Mouse (Mus musculus) brown adipose tissue, adult 24 weeks (tissue): ENCODE measurements around the gene Tiprl. TPM values are rescaled to one million over a fixed set of nuclear protein-coding genes. Genes with fewer than 3 reads are reported as not detected.

Experiments used
- H3K27ac ChIP-seq: fragments of 200-500 bp; replicated peaks from 2 replicates; pipeline ENCODE4 v1.5.1; 2012; ENCODE audit warnings: low read depth, mild to moderate bottlenecking, low read length
- H3K4me1 ChIP-seq: fragments of 200-500 bp; 2 replicates; pipeline ENCODE4 v1.6.1; 2012; ENCODE audit warnings: low read length, mixed read lengths; ENCODE audit not compliant: control insufficient read depth, insufficient read depth, insufficient read length
- H3K4me3 ChIP-seq: fragments of 200-500 bp; 2 replicates; pipeline ENCODE4 v1.5.1; 2012; ENCODE audit warnings: low read depth, mild to moderate bottlenecking, low read length, moderate library complexity; ENCODE audit not compliant: insufficient read depth
- polyA plus RNA-seq: library from polyadenylated mRNA; stranded (reverse); fragments of >200 nt; gene quantifications from 2 replicates; pipeline ENCODE4 v1.2.4, GENCODE M21; 2012; ENCODE audit not compliant: missing spikeins, insufficient read depth, insufficient read length

The Tiprl gene
- polyA plus RNA-seq, 1 experiment: 41.5 TPM

- H3K4me1 ChIP-seq: peaks cover 28% of the 10 kb centered on the region
- H3K27ac ChIP-seq: peak overlapping the region; percentile 77
- peak overlapping the region; percentile 71 for H3K4me3 ChIP-seq
Measured at GRCm38 (mm10) chr1:165193426-165193825, 43.4 kb downstream of the Tiprl start.

DNA sequence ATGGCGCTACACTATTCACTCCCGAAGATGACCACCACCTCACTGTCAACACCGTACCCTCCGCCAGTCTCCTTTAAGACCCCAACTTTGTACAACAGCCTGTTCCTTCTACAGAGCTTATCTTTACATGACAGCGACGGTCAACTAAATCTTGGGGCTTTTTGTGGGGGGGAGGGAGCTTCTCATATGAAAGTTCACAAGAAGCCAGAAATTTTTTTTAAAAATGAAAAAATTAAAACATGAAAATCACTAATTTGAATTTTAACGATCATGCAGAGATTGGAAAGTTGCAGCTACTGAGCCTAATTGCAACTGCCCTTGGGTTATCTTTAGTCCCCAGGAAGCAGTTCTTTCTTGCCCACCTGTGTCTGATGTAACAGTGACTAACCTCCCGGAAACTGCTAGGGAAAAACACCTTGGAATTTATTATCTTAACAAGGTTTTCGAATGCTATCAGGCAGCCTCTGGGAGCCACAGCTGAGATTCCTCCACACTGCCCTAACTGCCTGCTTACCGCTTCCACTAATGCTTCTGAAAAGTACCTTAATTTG lies 44.0 kb downstream of the Tiprl start:
- peak overlapping the region; percentile 77 for H3K27ac ChIP-seq
- peak overlapping the region; percentile 71 for H3K4me3 ChIP-seq

DNA sequence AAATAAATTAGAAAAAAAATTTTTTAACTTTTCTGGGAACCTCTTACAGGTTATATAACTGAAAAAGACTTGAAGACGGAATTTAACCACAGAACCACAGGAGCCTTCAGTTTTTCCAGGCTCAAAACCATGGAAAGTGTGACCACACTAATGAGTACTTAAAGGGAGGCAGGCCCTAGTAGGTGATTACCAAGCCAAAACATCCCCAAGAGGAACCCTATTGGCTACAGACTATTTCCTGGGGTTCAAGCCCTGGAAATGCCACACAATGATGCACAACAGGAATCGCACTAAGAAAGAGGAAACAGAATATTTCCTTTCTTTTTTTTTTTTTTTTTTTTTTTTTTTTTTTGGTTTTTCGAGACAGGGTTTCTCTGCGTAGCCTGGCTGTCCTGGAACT lies 44.7 kb downstream of the Tiprl start:
- peak overlapping the region; percentile 58; the same call in 1 of the 2 replicates for H3K27ac ChIP-seq
- H3K4me3 ChIP-seq: peak overlapping the region; percentile 71

More for the DNA sequence above, 44.0 kb downstream of the Tiprl start:
- H3K4me1 ChIP-seq: peaks cover 30% of the 10 kb centered on the region

GRCm38 (mm10) chr1:165191611-165192010 lies 45.2 kb downstream of the Tiprl start:
- Histone ChIP-seq H3K4me1 (peaks cover 28% of the 10 kb centered on the region), H3K4me3 (peak overlapping the region; percentile 35), H3K27ac (peak overlapping the region; percentile 57)

More for the DNA sequence above, 44.7 kb downstream of the Tiprl start:
- peaks cover 28% of the 10 kb centered on the region for H3K4me1 ChIP-seq

GRCm38 (mm10) chr1:165190571-165191273 lies 46.1 kb downstream of the Tiprl start:
- Histone ChIP-seq H3K4me3 (no peak overlapping the region), H3K4me1 (peaks cover 28% of the 10 kb centered on the region), H3K27ac (no peak overlapping the region)

GRCm38 (mm10) chr1:165190068-165190467 lies 46.7 kb downstream of the Tiprl start:
- no peak overlapping the region for H3K4me3 ChIP-seq
- no peak overlapping the region for H3K27ac ChIP-seq
- H3K4me1 ChIP-seq: peaks cover 28% of the 10 kb centered on the region

- Histone ChIP-seq H3K4me3 (no peak overlapping the region), H3K4me1 (peaks cover 28% of the 10 kb centered on the region), H3K27ac (no peak overlapping the region)
Measured at GRCm38 (mm10) chr1:165188806-165189580, 47.8 kb downstream of the Tiprl start.

DNA sequence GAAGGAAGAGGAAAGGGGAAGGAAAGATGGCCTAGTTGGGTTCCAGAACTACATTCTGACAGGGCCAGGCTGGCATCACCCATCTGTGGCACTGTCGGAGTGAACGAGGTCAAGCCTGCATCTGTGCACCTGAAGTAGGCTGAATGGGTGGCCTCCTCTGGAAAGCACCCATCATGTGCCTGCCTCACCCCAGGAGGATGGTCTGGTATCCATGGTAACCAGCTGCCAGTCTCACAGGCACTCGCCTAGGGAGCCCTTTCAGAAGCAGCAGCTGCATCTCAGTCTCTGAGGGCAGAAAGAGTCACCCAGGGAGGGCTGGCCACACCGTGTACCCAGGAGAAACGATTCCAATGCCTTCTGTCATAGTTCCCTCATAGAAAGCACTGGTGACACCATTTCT lies 49.4 kb downstream of the Tiprl start:
- H3K27ac ChIP-seq: no peak overlapping the region
- H3K4me3 ChIP-seq: no peak overlapping the region
- H3K4me1 ChIP-seq: peaks cover 26% of the 10 kb centered on the region

GRCm38 (mm10) chr1:165186491-165186890 lies 50.3 kb downstream of the Tiprl start:
- H3K27ac ChIP-seq: no peak overlapping the region

GRCm38 (mm10) chr1:165185116-165185515 lies 51.7 kb downstream of the Tiprl start:
- H3K27ac ChIP-seq: no peak overlapping the region
- peaks cover 17% of the 10 kb centered on the region for H3K4me1 ChIP-seq
- H3K4me3 ChIP-seq: no peak overlapping the region

More at GRCm38 (mm10) chr1:165186491-165186890, 50.3 kb downstream of the Tiprl start:
- peaks cover 22% of the 10 kb centered on the region for H3K4me1 ChIP-seq
- H3K4me3 ChIP-seq: no peak overlapping the region

- Histone ChIP-seq H3K4me1 (peaks cover 11% of the 10 kb centered on the region), H3K27ac (no peak overlapping the region), H3K4me3 (no peak overlapping the region)
Measured at GRCm38 (mm10) chr1:165184178-165184577, 52.6 kb downstream of the Tiprl start.

GRCm38 (mm10) chr1:165183400-165183799 lies 53.4 kb downstream of the Tiprl start:
- Histone ChIP-seq H3K4me3 (no peak overlapping the region), H3K27ac (no peak overlapping the region), H3K4me1 (peaks cover 4% of the 10 kb centered on the region)

DNA sequence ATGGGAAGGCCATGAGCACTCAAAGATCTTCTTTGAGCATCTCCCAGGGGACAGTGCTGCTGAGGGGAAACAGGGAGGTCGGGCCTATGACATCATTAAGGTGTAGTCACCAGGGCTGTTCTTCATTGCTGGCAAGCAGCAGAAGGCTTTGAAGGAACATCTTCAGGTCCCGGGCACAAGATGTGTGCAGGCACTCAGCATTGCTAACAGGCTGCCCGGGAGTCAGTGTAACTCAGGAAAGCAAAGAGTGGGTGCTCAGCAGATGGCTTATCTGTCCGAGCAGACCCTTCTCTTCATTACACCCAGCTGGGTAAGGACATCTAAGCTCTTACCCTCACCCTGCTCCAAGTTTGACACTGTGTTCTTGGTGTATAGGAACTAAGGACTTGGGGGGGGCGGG lies 57.5 kb downstream of the Tiprl start:
- no peak overlapping the region for H3K27ac ChIP-seq
- no peak overlapping the region for H3K4me3 ChIP-seq
- H3K4me1 ChIP-seq: no peaks in the 10 kb centered on the region

- Histone ChIP-seq H3K4me1 (no peaks in the 10 kb centered on the region), H3K27ac (no peak overlapping the region), H3K4me3 (no peak overlapping the region)
Measured at GRCm38 (mm10) chr1:165178075-165178474, 58.7 kb downstream of the Tiprl start.

GRCm38 (mm10) chr1:165174059-165174616 lies 62.7 kb downstream of the Tiprl start:
- Histone ChIP-seq H3K4me1 (no peaks in the 10 kb centered on the region), H3K4me3 (no peak overlapping the region), H3K27ac (no peak overlapping the region)
